23 mouse cellular contexts compared by ENCODE assay signal in genomic region chr9:51525906-51526305, GRCm38 (mm10).
DNase-seq lines count a peak whose midpoint lies in the region; ATAC-seq and TF ChIP-seq lines count a peak whose summit lies in the region.
"Had no signal": no experiment of that assay in that cellular context is flagged by ENCODE, and none has a peak within 500 bp of the region (broad histone marks: within the 10 kb centered on the region; RNA-seq: fewer than 3 reads in every experiment).

No protein-coding gene starts in this region.

- H3K9ac ChIP-seq in lung, postnatal 0 days (replicated peaks; ENCODE audit: low read depth), result no peak overlapping the region
- no peak overlapping the region for H3K9ac ChIP-seq in forebrain, embryonic 14.5 days (ENCODE audit: low read length)
- H3K9ac ChIP-seq: embryonic facial prominence, embryonic 12.5 days; lung, embryonic 15.5 days; midbrain, embryonic 15.5 days; stomach, embryonic 15.5 days had no signal

- H3K27ac ChIP-seq in lung, postnatal 0 days (ENCODE audit: low read length), result no peak overlapping the region
- H3K27ac ChIP-seq in forebrain, embryonic 14.5 days (ENCODE audit: low read depth, low read length), result no peak overlapping the region
- H3K27ac ChIP-seq: embryonic facial prominence, embryonic 12.5 days; heart, adult 2 months; hindbrain, postnatal 0 days; kidney, postnatal 0 days; lung, embryonic 15.5 days; midbrain, embryonic 15.5 days; stomach, embryonic 15.5 days had no signal

- no peaks in the 10 kb centered on the region for H3K27me3 ChIP-seq in lung, postnatal 0 days (replicated peaks; ENCODE audit: insufficient read depth, low read length)
- H3K27me3 ChIP-seq in forebrain, embryonic 14.5 days (replicated peaks; ENCODE audit: control insufficient read depth, insufficient read depth, low read length), result no peaks in the 10 kb centered on the region
- H3K27me3 ChIP-seq: embryonic facial prominence, embryonic 12.5 days; lung, embryonic 15.5 days; midbrain, embryonic 15.5 days; stomach, embryonic 15.5 days had no signal

- H3K4me2 ChIP-seq in lung, postnatal 0 days (replicated peaks; ENCODE audit: low read depth, low read length), result no peak overlapping the region
- H3K4me2 ChIP-seq in forebrain, embryonic 14.5 days (ENCODE audit: low read length), result no peak overlapping the region
- H3K4me2 ChIP-seq: embryonic facial prominence, embryonic 12.5 days; liver, embryonic 11.5 days; lung, embryonic 15.5 days; midbrain, embryonic 15.5 days; stomach, embryonic 15.5 days had no signal

- DNase-seq in cerebellum, postnatal 10 days, result peak; percentile 16 to 18
- no peak for DNase-seq in cerebellum, adult 8-10 months
- peak; percentile 10 to 15 for DNase-seq in lung, adult 18-20 months
- DNase-seq in lung, adult 2 months, result no peak
- DNase-seq in lung, postnatal 0 days (ENCODE audit: low spot score), result peak; percentile 47
- no peak for DNase-seq in urinary bladder, postnatal 14 days (ENCODE audit: low spot score)
- DNase-seq in forebrain, embryonic 14.5 days (ENCODE audit: low spot score), result no peak
- DNase-seq: B cell, adult 2 months; cerebellum, adult 9-10 months; heart, adult 2 months; layer of hippocampus, postnatal 36 days; right cerebral cortex, postnatal 14 days; thymus, adult 2 months had no signal

- WGBS in lung, adult 2 months, result 57% methylated on average over 4 of the region's 4 CpGs
- WGBS in lung, postnatal 0 days, result 54% methylated on average over 4 of the region's 4 CpGs
- WGBS in forebrain, embryonic 14.5 days, result 76% methylated on average over 4 of the region's 4 CpGs

- TF ChIP-seq POLR2A in lung, adult 2 months (IDR thresholded peaks at IDR 0.05; ENCODE audit: borderline replicate concordance, extremely low read depth, low read depth, low read length), result no peak

- no peak for TF ChIP-seq CTCF in lung, adult 2 months (IDR thresholded peaks at IDR 0.05; ENCODE audit: insufficient read depth, low read length)
- TF ChIP-seq CTCF in lung, postnatal 0 days (IDR thresholded peaks at IDR 0.05), result no peak

- no peak overlapping the region for H3K4me3 ChIP-seq in lung, adult 2 months (replicated peaks; ENCODE audit: extremely low read depth, low read depth, low read length)
- H3K4me3 ChIP-seq in lung, postnatal 0 days (ENCODE audit: low read depth, low read length), result no peak overlapping the region
- no peak overlapping the region for H3K4me3 ChIP-seq in forebrain, embryonic 14.5 days (ENCODE audit: low read depth, low read length)
- H3K4me3 ChIP-seq: embryonic facial prominence, embryonic 12.5 days; erythroblast, embryonic 14.5 days; heart, adult 2 months; lung, embryonic 15.5 days; midbrain, embryonic 15.5 days; myocyte; stomach, embryonic 15.5 days had no signal

- no peaks in the 10 kb centered on the region for H3K4me1 ChIP-seq in lung, adult 2 months (ENCODE audit: control insufficient read depth, insufficient read depth, low read length)
- H3K4me1 ChIP-seq in lung, postnatal 0 days (ENCODE audit: insufficient read depth, low read depth, low read length), result no peaks in the 10 kb centered on the region
- no peaks in the 10 kb centered on the region for H3K4me1 ChIP-seq in forebrain, embryonic 14.5 days (ENCODE audit: control insufficient read depth, insufficient read depth, low read length)
- H3K4me1 ChIP-seq: embryonic facial prominence, embryonic 12.5 days; lung, embryonic 15.5 days; midbrain, embryonic 15.5 days; stomach, embryonic 15.5 days had no signal

- no peak for TF ChIP-seq EP300 in lung, postnatal 0 days (IDR thresholded peaks at IDR 0.05)

- H3K9me3 ChIP-seq in lung, postnatal 0 days (ENCODE audit: low read length), result no peaks in the 10 kb centered on the region
- no peaks in the 10 kb centered on the region for H3K9me3 ChIP-seq in forebrain, embryonic 14.5 days (replicated peaks; ENCODE audit: control insufficient read depth, low read length)
- H3K9me3 ChIP-seq: embryonic facial prominence, embryonic 12.5 days; lung, embryonic 15.5 days; midbrain, embryonic 15.5 days; stomach, embryonic 15.5 days had no signal

- no peak for ATAC-seq in lung, postnatal 0 days
- no peak for ATAC-seq in forebrain, embryonic 14.5 days
- ATAC-seq: hindbrain, postnatal 0 days; intestine, postnatal 0 days; midbrain, embryonic 15.5 days had no signal

- no peaks in the 10 kb centered on the region for H3K36me3 ChIP-seq in lung, postnatal 0 days (ENCODE audit: insufficient read depth, low read length)
- no peaks in the 10 kb centered on the region for H3K36me3 ChIP-seq in forebrain, embryonic 14.5 days (ENCODE audit: control insufficient read depth, insufficient read depth, low read length)
- H3K36me3 ChIP-seq: embryonic facial prominence, embryonic 12.5 days; lung, embryonic 15.5 days; midbrain, embryonic 15.5 days; stomach, embryonic 15.5 days had no signal

Comparison
In these comparisons a context has a peak if more than half of its experiments do, and no peak if none do; other contexts are left out.
1. DNase-seq: peak in cerebellum, postnatal 10 days (2 of 2), lung, adult 18-20 months (2 of 2) and lung, postnatal 0 days (single experiment); none in cerebellum, adult 8-10 months (single experiment), lung, adult 2 months (single experiment), urinary bladder, postnatal 14 days (single experiment) and forebrain, embryonic 14.5 days (single experiment).